Mouse (Mus musculus) E14TG2a.4 (cell line): ENCODE measurements around the gene Scel.

Source experiments
- H3K27me3 ChIP-seq: 2 replicates; pipeline ENCODE4 v1.6.1; 2014; ENCODE audit warnings: low read length, control low read depth; ENCODE audit not compliant: insufficient read depth
- H3K36me3 ChIP-seq: 2 replicates; pipeline ENCODE4 v1.6.1; 2014; ENCODE audit warnings: low read length, control low read depth; ENCODE audit not compliant: insufficient read depth
- H3K4me1 ChIP-seq: replicated peaks from 2 replicates; pipeline ENCODE4 v1.6.1; 2014; ENCODE audit warnings: low read depth, low read length, control low read depth
- H3K4me3 ChIP-seq: replicated peaks from 2 replicates; pipeline ENCODE4 v1.5.1; 2014; ENCODE audit warnings: mild to moderate bottlenecking, low read length
- H3K9me3 ChIP-seq: 2 replicates; pipeline ENCODE4 v1.6.1; 2014; ENCODE audit warnings: low read length, control low read depth
- CTCF ChIP-seq: conservative IDR thresholded peaks from 2 replicates; pipeline ENCODE4 v1.5.1; 2014; ENCODE audit warnings: low read length
- NANOG ChIP-seq: IDR thresholded peaks from 2 replicates; pipeline ENCODE4 v1.6.1; 2014; ENCODE audit warnings: borderline replicate concordance, low read length, mixed read lengths
- POU5F1 ChIP-seq: IDR thresholded peaks from 2 replicates; pipeline ENCODE4 v1.6.1; 2014; ENCODE audit warnings: low read length, borderline replicate concordance

The Scel gene

GRCm38 (mm10) chr14:103535511-103536024 is 22.4 kb downstream of the Scel start:
- Histone ChIP-seq H3K27me3 (no peaks in the 10 kb centered on the region), H3K9me3 (no peaks in the 10 kb centered on the region), H3K4me3 (no peak overlapping the region), H3K4me1 (0 out of 2 replicates have a peak, but pooled peaks cover 7% of the 10 kb centered on the region), H3K36me3 (no peaks in the 10 kb centered on the region)
- TF ChIP-seq CTCF (no peak), POU5F1 (no peak), NANOG (no peak)

GRCm38 (mm10) chr14:103536334-103536733 is 23.2 kb downstream of the Scel start:
- TF ChIP-seq POU5F1 (no peak), CTCF (no peak), NANOG (no peak)
- Histone ChIP-seq H3K27me3 (no peaks in the 10 kb centered on the region), H3K9me3 (no peaks in the 10 kb centered on the region), H3K4me3 (no peak overlapping the region), H3K36me3 (no peaks in the 10 kb centered on the region), H3K4me1 (0 out of 2 replicates have a peak, but pooled peaks cover 7% of the 10 kb centered on the region)

- Histone ChIP-seq H3K36me3 (no peaks in the 10 kb centered on the region), H3K27me3 (no peaks in the 10 kb centered on the region), H3K9me3 (no peaks in the 10 kb centered on the region), H3K4me1 (0 out of 2 replicates have a peak, but pooled peaks cover 7% of the 10 kb centered on the region), H3K4me3 (no peak overlapping the region)
- TF ChIP-seq CTCF (peak; percentile 70), NANOG (no peak)
These were observed 24.4 kb downstream of the Scel start for GRCm38 (mm10) chr14:103537355-103538056.

GRCm38 (mm10) chr14:103539796-103540195 is 26.7 kb downstream of the Scel start:
- no peaks in the 10 kb centered on the region for H3K9me3 ChIP-seq
- no peak overlapping the region for H3K4me3 ChIP-seq
- no peak for TF ChIP-seq POU5F1
- TF ChIP-seq CTCF: peak; percentile 15; the same call in 1 of the 2 replicates
- no peaks in the 10 kb centered on the region for H3K27me3 ChIP-seq
- H3K36me3 ChIP-seq: no peaks in the 10 kb centered on the region
- 0 out of 2 replicates have a peak, but pooled peaks cover 7% of the 10 kb centered on the region for H3K4me1 ChIP-seq

- Histone ChIP-seq H3K36me3 (no peaks in the 10 kb centered on the region), H3K27me3 (no peaks in the 10 kb centered on the region), H3K4me1 (0 out of 2 replicates have a peak, but pooled peaks cover 7% of the 10 kb centered on the region), H3K9me3 (no peaks in the 10 kb centered on the region), H3K4me3 (no peak overlapping the region)
- TF ChIP-seq NANOG (no peak), CTCF (no peak), POU5F1 (no peak)
These were observed 28.5 kb downstream of the Scel start for GRCm38 (mm10) chr14:103541679-103542078.

GRCm38 (mm10) chr14:103543304-103544079 is 30.4 kb downstream of the Scel start:
- TF ChIP-seq POU5F1 (no peak), CTCF (no peak), NANOG (no peak)
- Histone ChIP-seq H3K4me3 (no peak overlapping the region), H3K4me1 (0 out of 2 replicates have a peak, but pooled peaks cover 7% of the 10 kb centered on the region), H3K36me3 (no peaks in the 10 kb centered on the region), H3K27me3 (no peaks in the 10 kb centered on the region), H3K9me3 (no peaks in the 10 kb centered on the region)

GRCm38 (mm10) chr14:103545734-103546133 is 32.6 kb downstream of the Scel start:
- H3K9me3 ChIP-seq: no peaks in the 10 kb centered on the region
- peaks cover 2% of the 10 kb centered on the region; the same call in 1 of the 2 replicates for H3K4me1 ChIP-seq
- H3K27me3 ChIP-seq: no peaks in the 10 kb centered on the region
- H3K36me3 ChIP-seq: no peaks in the 10 kb centered on the region
- no peak for TF ChIP-seq POU5F1
- no peak for TF ChIP-seq CTCF
- TF ChIP-seq NANOG: no peak
- no peak overlapping the region for H3K4me3 ChIP-seq

GRCm38 (mm10) chr14:103546246-103546645 is 33.1 kb downstream of the Scel start:
- no peak overlapping the region for H3K4me3 ChIP-seq
- H3K27me3 ChIP-seq: no peaks in the 10 kb centered on the region
- TF ChIP-seq NANOG (no peak), POU5F1 (no peak), CTCF (no peak)
- no peaks in the 10 kb centered on the region for H3K36me3 ChIP-seq
- no peaks in the 10 kb centered on the region for H3K9me3 ChIP-seq
- H3K4me1 ChIP-seq: peaks cover 3% of the 10 kb centered on the region; the same call in 1 of the 2 replicates
